16 mouse cellular contexts compared by ENCODE assay signal in the genomic region with DNA sequence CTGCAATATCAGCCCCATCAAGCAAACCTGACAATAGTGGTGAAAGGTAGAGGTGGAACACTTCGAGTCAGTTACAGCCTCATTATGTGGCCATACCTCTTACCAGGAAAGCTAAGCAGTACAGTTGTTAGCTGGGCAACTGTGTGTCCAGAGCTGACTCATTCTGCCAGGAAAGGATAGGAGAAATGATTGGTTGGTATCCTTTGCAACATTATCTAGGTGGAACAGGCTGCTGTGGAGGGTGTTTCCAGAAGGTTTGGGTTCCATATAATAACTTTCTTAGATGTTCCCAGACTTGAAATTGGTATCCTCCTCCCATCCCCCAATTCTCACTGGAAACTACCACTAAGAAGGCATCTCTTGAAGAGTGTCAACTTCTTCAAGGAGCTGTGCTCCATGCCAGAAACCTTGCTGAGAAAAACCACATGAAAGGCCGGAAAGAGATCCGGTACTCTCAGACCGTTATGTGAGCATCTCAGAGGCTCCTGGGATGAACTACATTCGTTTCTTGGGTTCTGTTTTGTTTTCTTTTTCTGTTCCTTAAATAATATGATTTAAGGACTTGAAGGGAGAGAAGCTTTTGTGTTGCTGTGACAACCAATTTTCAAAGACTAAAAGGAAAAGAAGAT. TPM values are rescaled to one million over a fixed set of nuclear protein-coding genes. Genes with fewer than 3 reads are reported as not detected.
DNase-seq lines count a peak whose midpoint lies in the region; ATAC-seq and TF ChIP-seq lines count a peak whose summit lies in the region.
"Had no signal": no experiment of that assay in that cellular context is flagged by ENCODE, and none has a peak within 500 bp of the region (broad histone marks: within the 10 kb centered on the region; RNA-seq: fewer than 3 reads in every experiment).

No protein-coding gene starts in this region.

- TF ChIP-seq CTCF in hindbrain, postnatal 0 days (IDR thresholded peaks at IDR 0.05; ENCODE audit: low read depth), result no peak

- no peak overlapping the region for H3K4me2 ChIP-seq in hindbrain, postnatal 0 days (ENCODE audit: low read depth, low read length)
- H3K4me2 ChIP-seq: kidney, embryonic 15.5 days; limb, embryonic 15.5 days; midbrain, embryonic 11.5 days had no signal

- H3K27me3 ChIP-seq in hindbrain, postnatal 0 days (ENCODE audit: insufficient read depth, low read length), result no peaks in the 10 kb centered on the region
- H3K27me3 ChIP-seq: kidney, embryonic 15.5 days; limb, embryonic 15.5 days had no signal

- H3K4me3 ChIP-seq in hindbrain, postnatal 0 days (ENCODE audit: low read length), result no peak overlapping the region
- H3K4me3 ChIP-seq: kidney, embryonic 15.5 days; limb, embryonic 15.5 days; myocyte had no signal

- DNase-seq in thymus, adult 18-20 months, result peak; percentile 49 to 82
- DNase-seq in thymus, postnatal 4 days, result no peak
- peak; percentile 80 for DNase-seq in naive thymus-derived CD4-positive, alpha-beta T cell, adult 2 months (ENCODE audit: low read depth)
- no peak for DNase-seq in adrenal gland, adult 2 months
- DNase-seq in frontal cortex, postnatal 14 days (ENCODE audit: low spot score in 2 of 2), result no peak
- DNase-seq in hindbrain, postnatal 0 days (ENCODE audit: low spot score), result no peak
- DNase-seq: cerebellum, adult 11-12 months; forebrain, postnatal 0 days; gastrocnemius, postnatal 10 days; lung, postnatal 14 days; spleen, adult 18-20 months had no signal

- no peak overlapping the region for H3K27ac ChIP-seq in hindbrain, postnatal 0 days
- H3K27ac ChIP-seq: kidney, embryonic 15.5 days; limb, embryonic 15.5 days had no signal

- no peaks in the 10 kb centered on the region for H3K9me3 ChIP-seq in hindbrain, postnatal 0 days (ENCODE audit: low read length)
- H3K9me3 ChIP-seq: kidney, embryonic 15.5 days; limb, embryonic 15.5 days had no signal

- H3K9ac ChIP-seq in hindbrain, postnatal 0 days (replicated peaks; ENCODE audit: low read length), result no peak overlapping the region
- H3K9ac ChIP-seq: forebrain, postnatal 0 days; kidney, embryonic 15.5 days; limb, embryonic 15.5 days had no signal

- no peaks in the 10 kb centered on the region for H3K4me1 ChIP-seq in hindbrain, postnatal 0 days (ENCODE audit: insufficient read depth, low read length)
- H3K4me1 ChIP-seq: kidney, embryonic 15.5 days; limb, embryonic 15.5 days had no signal

- H3K36me3 ChIP-seq in hindbrain, postnatal 0 days (ENCODE audit: insufficient read depth, low read length), result no peaks in the 10 kb centered on the region
- H3K36me3 ChIP-seq: kidney, embryonic 15.5 days; limb, embryonic 15.5 days had no signal

- ATAC-seq in inflammation-experienced regulatory T-cells, adult 6 months, result peak; percentile 88
- ATAC-seq in hindbrain, postnatal 0 days, result no peak
- ATAC-seq: forebrain, postnatal 0 days had no signal

- 80% methylated on average over 5 of the region's 5 CpGs for whole genome bisulfite sequencing in hindbrain, postnatal 0 days

RNA-seq across cellular contexts. Expression of gene Slamf1, which starts 15.5 kb away (rescaled TPM):
- polyA plus RNA-seq in inflammation-experienced regulatory T-cells, adult 6 months (2017; shearing (Covaris generic)), result 10 to 100 TPM; 66.4 to 89.8 (median 82.8) TPM
- not detected for total RNA-seq in adrenal gland, adult 2 months (2021)
- 0.09 TPM in 1 of 2 replicates, not detected in the other for polyA plus RNA-seq in adrenal gland, adult 2 months (2012; rRNA removed)
- total RNA-seq in hindbrain, postnatal 0 days (2014; rRNA removed), result 0.16 TPM in 1 of 2 replicates, not detected in the other
- polyA plus RNA-seq in hindbrain, postnatal 0 days (2015; fragmentation: Nextera tagmentation; extraction: Ambion mirVana), result 0.09 and 0.10 TPM in 2 replicates
- polyA plus RNA-seq: myocyte had no signal

RNA-seq across cellular contexts. Expression of gene Cd84, which starts 57.1 kb away (rescaled TPM):
- 100 to 1,000 TPM; 219 to 268 (median 234) TPM for polyA plus RNA-seq in inflammation-experienced regulatory T-cells, adult 6 months (2017; shearing (Covaris generic))
- 1 to 10 TPM; 4.6 to 5.8 TPM for total RNA-seq in adrenal gland, adult 2 months (2021)
- polyA plus RNA-seq in adrenal gland, adult 2 months (2012; rRNA removed), result 0.42 and 0.79 TPM in 2 replicates
- total RNA-seq in hindbrain, postnatal 0 days (2014; rRNA removed), result 1.1 and 1.2 TPM in 2 replicates
- polyA plus RNA-seq in hindbrain, postnatal 0 days (2015; fragmentation: Nextera tagmentation; extraction: Ambion mirVana), result 1.6 and 1.7 TPM in 2 replicates
- polyA plus RNA-seq: myocyte had no signal

Comparison
In these comparisons a context has a peak if more than half of its experiments do, and no peak if none do; other contexts are left out.
1. DNase-seq: peak in thymus, adult 18-20 months (2 of 2) and naive thymus-derived CD4-positive, alpha-beta T cell, adult 2 months (single experiment); none in thymus, postnatal 4 days (single experiment), adrenal gland, adult 2 months (single experiment), frontal cortex, postnatal 14 days (0 of 2) and hindbrain, postnatal 0 days (single experiment).
2. RNA of gene Slamf1, which starts 15.5 kb away (polyA plus RNA-seq): 66.4 to 89.8 TPM in inflammation-experienced regulatory T-cells, adult 6 months; 0.09 TPM in adrenal gland, adult 2 months and 0.09 to 0.10 TPM in hindbrain, postnatal 0 days; every median in the first group is over 10 times any median in the second.
3. RNA of gene Cd84, which starts 57.1 kb away (polyA plus RNA-seq): 219 to 268 TPM in inflammation-experienced regulatory T-cells, adult 6 months; 1.6 to 1.7 TPM in hindbrain, postnatal 0 days and 0.42 to 0.79 TPM in adrenal gland, adult 2 months; every median in the first group is over 10 times any median in the second.